Mouse (Mus musculus) lung, postnatal 36 days (tissue): Measurements from ENCODE around the gene Abl2.
A peak's percentile ranks its signal among the peaks of the same experiment; 100 is the strongest.

Experiments used
- DNase-seq: peaks from one replicate; pipeline ENCODE4 v3.0.0; 2022; ENCODE audit warnings: mixed read lengths

Gene Abl2

DNA sequence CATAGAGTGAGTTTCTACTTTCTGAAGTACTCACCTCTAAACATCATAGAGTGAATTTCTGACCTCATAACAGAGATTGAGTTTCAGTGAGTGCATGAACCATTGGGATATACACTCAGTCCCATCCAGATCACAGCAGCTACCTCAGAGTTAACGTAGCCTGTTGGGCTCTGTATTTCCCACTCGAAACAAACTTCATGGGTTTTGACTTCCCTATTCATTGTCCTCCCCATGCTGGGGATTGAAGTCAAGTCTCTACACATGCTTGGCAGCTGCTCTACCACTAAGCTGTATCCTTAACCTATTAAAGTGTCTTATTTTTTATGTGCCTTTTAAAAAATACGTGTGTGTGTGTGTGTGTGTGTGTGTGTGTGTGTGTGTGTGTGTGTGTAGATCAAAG, 26.9 kb downstream of the Abl2 start:
- DNase-seq, result no peak

DNA sequence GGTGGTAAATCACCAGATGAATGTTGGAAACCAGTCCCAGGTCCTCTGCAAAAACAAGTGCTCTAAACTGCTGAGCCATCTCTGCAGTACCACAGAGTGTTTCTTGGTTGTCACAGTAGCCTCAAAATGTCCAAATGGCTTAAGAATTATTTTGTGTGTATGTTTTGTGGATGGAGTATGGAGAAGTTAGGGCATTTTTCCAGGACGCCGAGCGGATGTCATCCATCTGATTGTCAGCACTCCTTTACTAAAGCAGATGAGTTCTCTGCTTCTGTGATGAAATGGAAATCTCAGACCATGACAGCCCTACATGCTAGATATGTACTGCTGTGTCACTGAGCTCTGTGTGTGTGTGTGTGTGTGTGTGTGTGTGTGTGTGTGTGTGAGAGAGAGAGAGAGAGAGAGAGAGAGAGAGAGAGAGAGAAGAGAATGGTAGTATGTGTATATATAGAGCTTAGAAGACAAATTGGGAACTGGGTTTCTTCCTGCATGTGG, 31.3 kb downstream of the Abl2 start:
- no peak for DNase-seq

DNA sequence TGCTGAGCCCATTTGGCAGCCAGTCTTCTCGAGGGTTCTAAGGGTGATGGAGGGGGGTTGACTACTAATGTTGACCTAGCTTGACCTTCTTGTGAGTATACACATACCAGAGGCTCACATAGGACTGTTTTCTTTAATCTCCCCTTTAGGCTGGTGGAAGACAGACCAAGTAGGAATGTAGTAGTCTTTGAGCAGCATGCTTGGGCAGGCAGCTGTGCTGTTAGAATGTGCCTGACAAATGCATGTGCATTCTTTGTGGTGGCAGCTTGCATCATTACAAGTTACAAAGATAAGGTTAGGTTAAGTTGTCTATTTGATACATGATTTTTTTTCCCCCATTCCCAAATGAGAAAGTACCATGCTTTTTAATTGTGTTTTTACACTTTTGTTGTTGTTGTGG, 31.8 kb downstream of the Abl2 start:
- DNase-seq, result no peak

DNA sequence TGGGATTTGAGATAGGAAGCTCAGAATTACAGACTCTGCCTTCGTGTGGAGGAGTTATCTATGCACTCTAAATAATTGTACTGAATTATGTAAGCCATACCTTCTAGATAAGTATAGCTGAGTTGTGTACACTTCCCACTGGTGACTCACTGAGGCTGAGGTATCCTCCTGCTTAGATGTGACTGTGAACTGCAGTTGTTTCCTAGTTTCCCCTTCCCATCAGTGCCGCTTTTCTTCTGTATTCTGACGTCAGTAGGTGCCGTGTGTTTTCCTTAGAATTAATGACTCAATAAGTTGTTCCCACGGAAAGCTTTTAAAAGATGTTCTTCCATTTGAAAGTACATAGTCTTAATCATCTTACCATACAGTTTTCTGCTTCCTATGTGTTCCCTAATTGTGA, 34.7 kb downstream of the Abl2 start:
- DNase-seq, result no peak

DNA sequence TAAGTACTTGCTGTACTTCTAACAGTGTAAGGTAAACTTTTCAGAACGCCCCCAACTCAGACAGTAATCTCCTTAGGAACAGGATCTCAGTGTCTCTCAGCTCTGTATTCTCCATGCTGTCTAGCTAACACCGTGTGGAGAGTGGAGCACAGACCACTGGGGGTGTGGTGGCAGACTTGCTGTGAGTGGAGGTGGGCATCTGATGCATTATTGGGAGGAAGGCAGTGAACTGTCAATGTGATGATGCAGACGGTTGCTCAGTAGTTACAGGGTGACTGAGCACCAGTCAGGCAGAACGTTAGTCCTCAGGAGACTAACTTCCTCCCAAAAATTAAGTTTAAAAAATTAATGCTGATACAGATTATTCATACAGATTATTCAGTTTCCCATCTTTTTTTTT, 38.5 kb downstream of the Abl2 start:
- no peak for DNase-seq

DNA sequence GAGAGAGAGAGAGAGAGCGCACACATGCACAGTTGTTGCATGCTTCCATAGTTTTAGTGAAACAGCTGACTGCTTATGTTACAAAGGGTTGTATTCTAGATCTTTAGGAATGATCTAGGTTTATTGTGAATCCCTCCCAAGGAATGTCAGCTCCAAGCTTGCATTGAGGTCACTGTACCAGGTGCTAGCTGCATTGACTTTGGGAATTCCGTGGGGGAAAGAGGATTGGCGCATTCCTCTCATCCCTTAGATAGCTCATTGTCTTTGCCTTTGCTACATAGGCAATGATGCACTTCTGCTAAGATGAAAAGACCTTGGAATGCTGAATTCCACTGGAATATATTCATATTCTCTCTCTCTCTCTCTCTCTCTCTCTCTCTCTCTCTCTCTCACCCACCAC, 44.0 kb downstream of the Abl2 start:
- DNase-seq, result no peak

DNA sequence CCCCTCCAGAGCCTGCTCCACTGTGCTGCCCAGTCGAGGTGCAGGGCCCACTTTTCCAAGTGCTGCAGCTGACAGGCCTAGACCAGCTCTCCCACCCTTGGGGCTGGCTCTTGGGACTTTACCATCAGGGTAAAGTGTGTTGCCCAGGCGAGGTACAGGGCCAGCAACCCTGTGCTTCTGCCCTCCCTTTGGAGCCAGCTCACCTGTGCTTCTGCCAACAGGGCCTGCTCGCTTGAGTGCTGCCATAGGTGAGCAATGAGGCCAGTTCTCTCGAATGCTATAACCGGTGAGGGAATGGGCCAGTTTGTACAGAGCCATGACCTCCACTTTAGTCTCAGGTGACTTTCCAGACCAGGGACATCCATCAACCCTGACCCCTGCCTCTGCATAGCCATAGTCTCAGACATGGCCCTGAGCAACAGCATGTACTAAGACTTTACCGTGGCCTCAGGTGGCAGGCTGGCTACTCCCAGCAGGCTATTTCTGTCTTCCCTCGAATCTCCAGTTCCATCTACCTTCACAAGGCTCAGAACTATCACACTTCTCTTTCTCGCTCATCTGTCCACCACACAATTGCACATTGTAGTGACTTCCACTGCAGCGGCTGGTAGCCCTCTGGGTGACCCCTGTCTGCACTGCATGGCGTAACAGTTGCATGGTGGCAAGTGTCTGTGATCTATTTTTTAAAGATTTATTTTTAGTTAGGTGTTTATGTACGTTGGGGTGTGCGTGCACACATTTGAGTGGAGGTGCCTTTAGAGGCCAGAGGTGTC, 46.7 kb downstream of the Abl2 start:
- DNase-seq, result no peak

DNA sequence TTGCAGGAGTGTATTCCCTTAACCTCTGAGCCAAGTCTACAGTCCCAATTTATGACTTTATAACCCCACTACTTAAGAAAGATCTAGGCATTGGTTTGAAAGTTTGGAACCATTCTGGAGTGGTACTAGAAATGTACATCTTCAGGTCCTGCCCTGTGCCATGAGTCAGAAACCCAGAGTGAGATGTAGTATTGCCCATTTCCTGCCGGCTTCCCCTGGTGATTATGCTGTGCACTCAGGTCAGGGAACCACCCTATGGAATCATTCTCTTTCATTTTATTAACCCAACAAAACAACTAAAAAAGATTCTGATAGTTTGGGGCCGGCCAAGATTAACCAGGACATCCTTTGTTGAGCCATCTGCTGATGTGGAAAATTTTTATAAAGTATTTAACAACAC, 47.4 kb downstream of the Abl2 start:
- no peak for DNase-seq

DNA sequence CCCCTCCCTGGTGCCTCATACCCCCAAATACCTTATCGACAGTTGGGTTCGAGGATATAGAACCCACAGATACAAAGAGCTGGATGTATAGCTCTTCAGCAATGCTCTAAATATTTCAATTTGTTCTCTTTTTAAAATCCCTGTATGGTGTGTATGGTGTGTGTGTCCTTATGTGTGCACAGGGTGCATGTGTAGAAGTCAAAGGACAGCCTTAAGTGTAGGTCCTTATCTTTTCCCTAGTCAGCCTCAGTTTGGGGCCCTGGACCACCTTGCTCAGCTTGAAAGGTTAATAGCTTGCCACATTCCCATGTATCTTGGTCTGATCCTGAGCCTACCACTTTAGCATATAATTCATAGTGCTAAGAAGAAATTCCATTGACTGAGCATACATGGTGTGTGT, 49.9 kb downstream of the Abl2 start:
- DNase-seq, result no peak

DNA sequence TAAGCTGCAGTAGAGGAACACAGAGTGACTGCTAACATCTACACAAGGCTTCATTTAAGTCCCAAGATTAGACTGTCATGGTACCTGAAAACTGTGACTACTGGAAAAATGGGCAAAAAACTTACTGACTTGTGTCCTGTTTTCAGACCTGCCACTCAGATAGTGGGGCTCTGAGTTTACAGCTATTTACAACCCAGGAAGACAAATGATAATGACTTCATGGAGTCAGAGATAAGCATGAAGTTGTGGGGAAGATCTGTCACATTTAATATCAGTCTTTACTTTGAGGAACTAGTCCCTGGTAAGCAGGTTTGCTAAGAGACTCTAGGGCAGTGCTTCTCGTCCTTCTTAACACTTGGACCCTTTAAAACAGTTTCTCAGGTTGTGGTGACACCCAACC, 51.7 kb downstream of the Abl2 start:
- no peak for DNase-seq

DNA sequence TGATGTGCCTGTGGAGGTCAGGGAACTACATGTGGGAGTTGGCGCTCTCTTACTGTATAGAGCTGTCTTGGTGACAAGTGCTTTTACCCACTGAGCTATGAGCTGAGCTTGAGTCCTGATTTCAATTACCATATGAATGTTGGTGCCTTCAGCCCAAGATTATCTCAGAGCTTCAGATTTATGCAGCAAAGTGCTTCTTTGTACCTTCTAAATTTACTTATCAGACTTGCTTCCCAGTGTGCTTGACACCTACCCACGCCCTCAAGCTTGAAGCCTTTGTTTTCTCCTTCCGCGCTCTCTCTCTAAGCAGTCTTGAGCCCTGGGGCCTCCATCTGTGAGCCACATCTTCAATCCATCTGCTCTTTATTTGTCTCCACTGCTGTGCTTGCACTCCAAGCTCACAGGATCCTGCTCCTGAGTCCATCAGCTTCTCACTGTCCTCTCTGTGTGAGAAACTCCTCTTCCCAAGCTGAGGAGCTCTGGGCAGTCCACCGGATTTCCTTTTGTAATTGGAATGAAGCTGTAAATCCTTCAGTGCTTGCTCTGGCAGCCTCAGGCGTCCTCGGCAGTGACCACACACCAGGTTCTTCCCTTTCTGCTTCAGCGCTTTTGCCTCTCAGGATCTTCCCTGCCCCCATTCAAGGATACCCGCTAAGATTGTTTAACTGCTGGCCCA, 55.4 kb downstream of the Abl2 start:
- peak; percentile 45 for DNase-seq

DNA sequence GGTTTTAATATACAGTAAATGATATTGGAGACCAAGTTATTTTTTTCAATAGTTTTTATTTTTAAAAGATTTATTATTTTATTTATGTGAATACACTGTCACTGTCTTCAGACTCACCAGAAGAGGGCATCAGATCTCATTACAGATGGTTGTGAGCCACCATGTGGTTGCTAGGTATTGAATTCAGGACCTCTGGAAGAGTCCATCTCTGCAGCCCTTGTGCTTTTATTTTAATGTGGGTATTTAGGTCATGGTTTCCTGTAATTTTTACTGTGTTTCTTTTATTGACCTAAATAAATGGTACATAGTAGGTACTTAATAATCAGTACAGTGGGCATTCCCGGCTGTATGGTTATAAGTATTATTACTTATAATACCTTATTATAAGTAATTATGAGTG, 56.1 kb downstream of the Abl2 start:
- no peak for DNase-seq

DNA sequence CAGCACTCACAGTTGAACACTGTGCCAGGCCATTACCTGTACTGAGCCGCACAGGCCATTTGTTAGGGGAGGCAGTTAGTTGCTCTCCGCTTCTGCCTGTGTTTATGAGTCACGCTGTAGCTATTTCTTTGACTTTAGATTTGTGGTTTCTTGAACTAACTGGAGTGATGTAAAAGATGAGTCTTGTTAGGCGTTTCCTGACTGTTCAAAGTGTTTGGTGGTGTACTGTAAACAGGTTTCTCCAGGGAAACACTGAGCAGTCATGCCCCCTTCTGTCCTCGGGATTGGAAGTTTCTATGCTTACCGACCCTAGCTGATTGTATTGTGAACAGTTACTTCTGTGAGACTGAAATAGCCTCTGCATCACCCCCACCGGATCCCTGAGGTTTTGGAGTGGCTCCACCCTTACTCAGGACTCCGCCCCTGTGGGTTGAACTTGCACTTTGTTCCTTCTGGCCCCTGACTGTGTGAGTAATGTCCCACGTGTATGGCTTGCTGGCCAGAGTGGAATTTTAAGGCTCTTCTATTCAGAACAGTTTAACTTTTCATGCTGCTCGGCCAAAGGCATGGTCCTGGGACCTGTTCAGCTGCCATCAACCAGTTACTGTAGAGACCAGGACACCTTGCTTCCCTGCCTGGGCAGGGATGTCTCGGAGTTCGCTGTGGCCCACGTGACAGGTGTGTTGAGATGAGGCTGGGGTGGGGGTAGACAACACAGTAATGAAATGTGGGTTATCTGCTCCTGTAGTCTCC, 57.0 kb downstream of the Abl2 start:
- DNase-seq, result peak; percentile 91

DNA sequence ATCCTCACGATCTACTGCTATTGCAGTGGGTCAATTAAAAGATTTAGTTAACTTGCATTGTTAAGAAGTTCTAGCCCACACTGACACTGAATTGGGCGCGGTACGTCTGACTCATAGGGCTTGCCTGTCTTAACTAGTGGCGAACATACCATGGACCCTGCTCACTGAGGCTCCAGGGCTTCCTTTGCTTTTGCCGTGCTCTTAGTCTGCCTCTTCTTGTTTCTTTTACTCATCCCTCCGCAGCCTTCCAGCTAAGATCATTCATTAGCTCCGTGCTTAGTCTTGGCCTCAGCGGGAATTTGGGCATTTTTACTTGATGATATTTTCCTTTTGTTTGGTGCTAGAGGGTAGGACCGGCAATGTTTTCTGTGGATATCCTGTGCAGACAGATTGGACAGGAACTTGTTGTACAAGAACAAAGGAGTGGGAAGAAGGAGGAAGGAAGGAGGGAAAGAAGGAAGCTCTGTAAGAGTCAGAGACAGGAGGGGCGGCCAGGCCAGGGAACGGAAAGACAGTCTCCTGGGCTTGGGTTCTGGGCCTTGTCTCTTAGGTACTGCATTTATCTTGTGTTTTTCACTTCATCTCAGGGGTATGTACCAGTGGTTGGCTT, 58.5 kb downstream of the Abl2 start:
- no peak for DNase-seq

DNA sequence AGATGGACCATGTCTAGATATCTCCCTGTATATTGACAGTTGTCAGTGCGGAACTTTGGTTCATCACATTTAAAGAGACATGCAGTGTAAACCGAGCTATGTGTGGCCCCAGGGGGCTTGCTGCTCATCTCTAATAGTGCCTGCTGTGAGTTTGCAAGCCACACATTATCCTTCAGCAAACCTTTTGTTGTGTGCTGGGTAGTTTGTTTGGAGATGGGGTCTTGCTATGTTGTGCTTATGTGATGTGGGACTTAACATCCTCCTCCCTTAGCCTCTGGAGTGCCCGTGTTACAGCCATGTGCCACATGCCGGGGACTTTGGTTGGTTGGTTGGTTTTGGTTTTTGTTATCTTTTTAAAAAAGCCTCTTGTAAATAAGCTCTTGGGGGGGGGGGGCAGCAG, 59.2 kb downstream of the Abl2 start:
- DNase-seq, result no peak

DNA sequence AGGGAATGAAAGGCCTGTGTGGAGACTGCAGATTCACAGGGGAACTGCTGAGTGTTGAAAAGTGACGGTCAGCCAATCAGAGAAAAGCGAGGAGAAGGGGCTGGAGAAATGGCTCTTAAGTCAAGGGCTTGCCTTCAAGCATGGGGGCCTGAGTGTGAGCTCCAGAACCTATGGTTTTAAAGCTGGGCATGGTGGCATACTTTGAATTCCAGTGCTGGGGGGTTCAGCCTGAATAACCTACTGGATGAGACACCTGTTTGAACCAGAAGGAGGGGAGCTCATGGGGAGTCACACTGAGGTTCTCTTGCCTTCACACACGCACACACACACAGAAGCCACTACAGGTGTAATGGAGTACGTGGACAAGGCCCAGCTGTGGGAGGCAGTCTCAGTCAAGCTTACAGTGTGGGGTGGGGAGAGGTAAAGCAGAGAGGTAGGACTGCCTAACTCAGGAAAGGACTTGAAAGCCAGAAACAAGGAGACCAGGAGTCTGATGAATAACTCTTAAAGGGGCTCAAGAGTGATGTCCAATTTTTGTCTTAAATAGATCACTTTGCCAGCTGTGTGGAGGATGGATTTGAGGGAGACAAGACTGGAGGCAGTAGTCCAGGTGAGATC, 61.8 kb downstream of the Abl2 start:
- DNase-seq, result no peak

DNA sequence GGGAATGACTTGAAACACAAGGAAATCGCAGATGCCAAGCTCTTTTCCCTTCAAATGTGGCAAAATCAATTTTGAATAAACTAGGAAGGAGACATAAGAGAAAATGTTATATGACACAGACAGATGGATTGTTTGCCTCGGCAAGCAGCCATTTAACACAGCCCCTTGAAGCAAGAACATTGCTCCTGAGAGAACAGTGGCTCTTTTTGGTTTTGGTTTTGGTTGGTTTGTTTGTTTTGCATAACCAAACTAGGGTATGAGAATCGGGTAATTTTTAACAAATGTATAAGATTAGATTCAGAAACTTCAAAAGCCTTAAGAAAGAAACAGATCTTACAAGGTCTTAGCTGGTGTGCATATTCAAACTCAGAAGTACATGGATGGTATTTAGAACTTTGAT, 62.4 kb downstream of the Abl2 start:
- no peak for DNase-seq

DNA sequence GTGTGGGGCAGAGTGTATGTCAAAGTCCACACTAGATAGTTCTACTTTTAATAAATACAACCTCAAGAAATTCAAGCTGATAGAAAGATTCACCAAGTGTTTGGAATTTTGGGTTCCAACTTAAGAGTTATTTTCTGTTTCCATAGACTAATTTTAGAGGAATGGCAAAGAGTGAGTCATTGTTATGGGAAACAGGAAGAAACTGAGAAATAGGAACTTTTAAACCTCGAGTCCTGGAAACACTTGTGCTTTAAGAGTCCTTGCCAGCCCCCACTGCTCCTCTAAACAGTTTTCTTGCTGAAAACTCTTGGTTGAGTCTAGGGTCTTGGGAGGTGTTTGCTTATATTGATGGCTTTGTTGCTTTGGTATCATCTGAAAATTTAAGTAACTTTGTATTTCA, 65.6 kb downstream of the Abl2 start:
- no peak for DNase-seq

DNA sequence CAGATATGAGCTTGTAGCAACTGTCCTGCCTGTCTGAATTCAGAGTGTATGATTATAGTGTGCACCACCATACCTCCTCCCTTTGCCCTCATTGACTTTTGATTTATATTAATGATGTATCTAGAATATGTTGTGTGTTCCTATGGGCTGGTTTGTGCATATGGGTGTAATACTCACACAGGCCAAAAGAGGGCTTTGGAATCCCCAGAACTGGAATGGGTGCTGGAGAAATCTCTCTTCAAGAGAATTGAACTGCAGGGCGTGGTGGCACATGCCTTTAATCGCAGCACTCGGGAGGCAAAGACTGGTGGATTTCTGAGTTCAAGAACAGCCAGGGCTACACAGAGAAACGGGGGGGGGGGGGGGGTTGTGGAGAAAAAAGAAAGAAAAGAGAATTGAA, 68.1 kb downstream of the Abl2 start:
- DNase-seq, result no peak

DNA sequence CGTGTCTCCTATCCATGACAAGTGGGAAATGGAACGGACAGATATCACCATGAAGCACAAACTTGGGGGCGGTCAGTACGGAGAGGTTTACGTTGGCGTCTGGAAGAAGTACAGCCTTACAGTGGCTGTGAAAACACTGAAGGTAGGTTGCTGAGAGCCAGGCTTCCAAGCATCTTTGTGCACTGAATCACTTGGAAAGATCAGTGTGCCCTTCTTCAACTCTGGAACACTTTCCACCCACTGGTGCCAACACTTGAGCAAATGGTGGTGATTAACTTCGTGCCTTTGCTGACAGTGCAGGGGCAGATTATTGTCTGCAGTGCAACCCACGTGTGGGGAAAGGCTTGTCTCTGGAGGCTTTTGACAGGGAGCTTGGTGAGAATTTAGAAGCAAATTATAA, 71.4 kb downstream of the Abl2 start:
- DNase-seq, result no peak

DNA sequence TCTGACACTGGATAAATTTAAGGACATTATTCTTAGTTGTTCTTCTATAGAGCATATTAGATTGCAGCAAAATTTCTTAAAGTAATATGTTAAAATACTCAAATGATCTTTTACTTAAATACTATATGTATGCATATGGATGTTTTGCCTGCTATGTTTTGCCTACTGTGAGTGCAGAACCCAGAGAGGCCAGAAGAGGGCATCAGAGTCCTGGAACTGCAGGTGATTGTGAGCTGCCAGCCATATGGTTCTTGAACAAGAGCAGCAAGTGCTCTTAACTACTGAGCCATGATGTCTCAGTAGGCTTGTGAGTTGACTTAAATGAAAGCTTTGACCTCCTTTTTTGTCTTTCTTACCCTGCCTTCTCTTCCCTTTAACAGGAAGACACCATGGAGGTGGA, 72.4 kb downstream of the Abl2 start:
- DNase-seq, result peak; percentile 42

DNA sequence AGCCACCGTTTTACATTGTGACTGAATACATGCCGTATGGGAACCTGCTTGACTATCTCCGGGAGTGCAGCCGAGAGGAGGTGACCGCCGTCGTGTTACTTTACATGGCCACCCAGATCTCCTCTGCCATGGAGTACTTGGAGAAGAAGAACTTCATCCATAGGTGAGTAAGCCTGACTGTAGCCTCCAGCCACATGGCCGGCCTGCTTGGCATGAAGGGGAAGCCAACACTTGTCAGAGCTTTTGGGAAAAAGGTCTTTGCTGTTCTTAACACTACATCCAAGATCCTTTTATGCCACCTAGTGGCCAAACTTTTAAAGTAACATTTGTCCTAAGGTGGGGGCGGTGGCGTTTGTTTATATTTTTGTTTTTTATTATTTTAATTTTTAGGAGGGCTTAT, 74.5 kb downstream of the Abl2 start:
- DNase-seq, result peak; percentile 79

DNA sequence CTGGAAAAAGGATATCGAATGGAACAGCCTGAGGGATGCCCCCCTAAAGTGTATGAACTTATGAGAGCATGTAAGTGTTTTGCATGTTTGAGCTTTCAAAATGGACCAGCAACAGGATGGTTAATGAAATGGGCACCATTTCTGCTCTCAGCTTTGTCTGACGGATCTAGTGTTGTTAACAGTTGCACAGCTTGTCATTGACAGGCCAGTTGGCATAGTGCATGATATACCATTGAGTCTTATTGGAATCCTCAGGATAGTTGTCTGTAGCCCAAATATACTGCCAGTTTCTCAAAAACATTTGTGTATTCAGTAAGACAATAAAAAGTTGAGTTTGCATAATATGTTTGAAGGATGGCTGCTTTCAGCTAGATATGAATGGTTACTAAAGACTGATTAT, 76.6 kb downstream of the Abl2 start:
- DNase-seq, result no peak
